Mouse (Mus musculus) right cerebral cortex, adult 2 months (tissue): ENCODE data around the gene Faap100.
"Not testable (repeated sequence)": the region's sequence is repeated elsewhere in the genome, so short reads cannot be mapped to it uniquely, and the experiment has no call there.

Experiments
- DNase-seq, 2 experiments: peaks; one replicate each; pipeline ENCODE4 v3.0.0; 2021 to 2022; ENCODE audit warnings: low spot score in 2 of 2

Gene Faap100

DNA sequence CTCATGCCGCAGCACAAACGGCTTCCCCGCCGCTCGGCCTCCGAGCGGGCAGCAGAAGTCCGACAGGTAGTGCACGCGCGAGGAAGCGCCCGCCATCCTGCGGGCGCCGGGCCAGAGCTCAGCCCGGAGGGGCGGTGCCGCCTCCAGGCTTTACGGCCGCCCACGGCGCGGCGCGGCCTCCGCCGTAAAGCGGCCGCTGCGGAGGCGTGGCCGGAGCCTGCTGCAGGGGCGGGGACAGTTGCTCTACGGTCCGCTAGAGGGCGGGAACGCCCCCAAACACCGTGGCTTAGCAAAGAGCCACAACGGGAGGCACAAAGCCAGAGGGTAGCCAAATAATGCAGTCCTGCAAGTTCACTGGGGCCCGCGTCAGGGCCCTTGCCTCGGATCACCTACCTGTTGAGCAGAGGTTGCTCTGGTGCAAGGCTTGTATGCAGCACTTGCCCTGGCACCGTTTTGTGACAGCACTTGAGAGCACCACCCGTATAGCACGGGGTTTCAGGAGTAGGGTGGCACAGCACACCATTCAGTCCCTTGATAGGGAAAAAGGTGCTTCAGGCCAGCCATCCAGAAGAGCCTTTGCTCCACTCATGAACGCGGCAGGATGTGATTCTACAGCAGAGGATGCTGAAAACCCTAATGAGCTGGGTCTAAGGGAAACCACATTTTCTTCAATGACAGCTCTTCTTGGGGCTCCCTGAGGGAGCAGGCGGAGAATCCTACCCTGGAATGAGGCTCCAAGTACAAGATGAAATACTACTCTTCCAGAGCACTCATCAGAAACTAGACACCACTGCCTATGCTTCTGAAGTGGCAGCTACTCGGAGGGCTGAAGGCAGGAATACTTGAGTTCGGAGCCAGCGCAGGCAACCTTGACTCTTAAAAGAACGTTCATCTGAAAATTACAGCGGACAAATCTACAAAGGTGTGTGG, at the start of gene Faap100:
Gene Faap100 (minus strand): TSS at position 154 of the 930 bp plus-strand sequence.
- DNase-seq: peak; percentile 77 to 84

DNA sequence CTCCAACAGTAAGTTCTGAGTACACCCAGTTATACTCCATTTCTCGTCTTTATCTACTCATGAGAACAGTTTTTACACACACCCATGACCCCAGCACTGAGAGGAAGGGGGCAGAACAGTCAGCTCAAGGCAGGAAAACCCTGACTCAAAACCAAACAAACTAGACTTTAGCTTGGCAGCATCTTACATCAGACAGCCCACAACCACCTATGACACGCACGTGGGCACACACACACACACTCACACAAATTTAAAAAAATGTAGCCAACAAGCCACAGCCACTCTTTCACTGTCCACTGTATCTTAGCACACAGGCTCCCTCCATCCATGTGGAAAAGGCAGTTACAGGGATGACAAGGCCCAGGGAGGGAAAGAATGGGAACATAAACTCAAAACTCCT, 48.2 kb upstream of the Faap100 start:
- no peak for DNase-seq

DNA sequence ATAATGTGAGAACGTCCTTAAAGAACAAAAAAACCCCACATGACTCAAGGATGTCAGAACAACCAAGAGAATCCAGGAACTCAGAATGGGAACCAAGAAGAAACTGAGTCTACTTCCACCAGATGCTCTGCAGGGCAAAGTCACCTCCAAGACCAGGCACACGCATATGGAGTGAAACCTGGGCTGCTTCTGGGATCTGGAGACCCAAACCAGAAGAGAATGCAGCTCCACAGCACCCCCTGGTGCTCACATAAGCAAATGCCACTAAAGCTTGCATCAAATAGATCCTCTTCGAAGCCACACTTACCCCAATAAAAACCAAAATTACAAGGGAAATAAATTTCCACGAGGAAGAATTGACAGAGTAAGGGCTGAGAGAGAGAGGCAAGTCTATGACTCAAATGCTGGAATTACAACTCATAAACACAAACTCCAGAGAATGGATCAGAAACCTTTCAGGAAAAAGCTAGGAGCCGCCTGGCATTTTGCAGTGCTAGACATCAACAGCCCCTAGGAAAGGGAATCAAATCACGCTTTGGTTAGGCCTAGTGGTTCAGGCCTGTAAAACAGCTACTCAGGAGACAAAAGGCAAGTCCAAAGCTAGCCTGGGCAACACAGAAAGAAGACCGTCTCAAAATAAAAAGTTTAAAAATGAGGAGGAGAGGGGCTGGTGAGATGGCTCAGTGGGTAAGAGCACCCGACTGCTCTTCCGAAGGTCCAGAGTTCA, 45.2 kb upstream of the Faap100 start:
- DNase-seq: peak; percentile 68 to 71

DNA sequence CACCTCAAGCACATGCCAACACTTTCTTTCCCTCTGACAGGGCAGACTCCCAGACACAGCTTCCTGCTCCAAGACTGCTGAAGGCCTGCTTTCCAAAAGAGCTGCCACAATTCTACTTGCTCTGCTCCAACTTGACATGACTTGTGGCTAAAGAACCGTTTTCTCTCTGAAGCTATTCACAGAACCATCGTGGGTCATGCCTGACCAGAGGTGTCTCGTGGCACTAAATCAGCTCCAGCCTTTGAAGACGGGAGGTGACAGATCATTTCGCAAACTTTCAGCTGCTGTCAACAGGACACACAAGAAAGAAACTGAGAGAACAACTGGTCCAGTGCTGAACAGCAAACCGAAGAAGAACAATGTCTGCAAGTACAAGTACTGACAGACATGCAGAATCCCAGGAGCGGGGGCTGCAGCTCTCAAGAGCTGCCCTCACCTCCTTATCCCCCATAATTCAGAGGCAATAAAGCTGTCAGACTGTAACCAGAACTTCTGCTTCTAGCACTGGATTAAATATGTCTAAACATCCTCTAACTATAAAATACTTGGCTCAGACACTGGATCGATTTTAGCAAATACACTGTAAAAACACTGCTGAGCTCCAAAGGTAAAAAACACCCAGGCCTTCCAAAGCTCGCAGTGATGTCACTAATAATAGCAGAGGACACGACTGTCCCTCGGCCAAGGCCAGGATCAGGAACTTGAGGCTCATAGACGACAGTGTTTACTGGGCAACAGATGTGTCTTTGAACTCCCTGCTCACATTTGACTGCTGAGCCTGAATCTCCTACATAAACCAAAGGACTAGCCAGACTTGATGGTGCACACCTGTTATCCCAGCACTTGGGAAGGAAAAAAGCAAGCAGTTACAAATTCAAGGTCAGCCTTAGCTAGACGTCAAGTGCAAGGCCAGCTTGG, 44.3 kb upstream of the Faap100 start:
- no peak for DNase-seq

DNA sequence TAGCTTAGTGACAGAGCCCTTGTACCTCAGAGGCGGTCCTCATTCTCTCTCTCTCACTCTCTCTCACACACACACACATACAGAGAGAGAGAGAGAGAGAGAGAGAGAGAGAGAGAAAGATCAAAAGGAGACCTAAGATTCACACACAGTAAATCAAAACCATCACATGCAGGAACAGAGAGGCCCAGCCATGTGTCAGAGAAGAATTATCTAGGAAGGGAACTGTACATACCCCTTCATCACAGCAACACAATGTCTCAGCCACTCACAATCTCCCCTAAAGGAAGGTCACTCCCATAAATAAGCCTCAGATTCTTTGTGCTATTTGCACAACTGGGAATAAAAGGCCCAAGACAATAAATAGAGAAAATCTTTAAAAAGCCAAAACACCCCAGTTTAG, 40.0 kb upstream of the Faap100 start:
- no peak for DNase-seq

DNA sequence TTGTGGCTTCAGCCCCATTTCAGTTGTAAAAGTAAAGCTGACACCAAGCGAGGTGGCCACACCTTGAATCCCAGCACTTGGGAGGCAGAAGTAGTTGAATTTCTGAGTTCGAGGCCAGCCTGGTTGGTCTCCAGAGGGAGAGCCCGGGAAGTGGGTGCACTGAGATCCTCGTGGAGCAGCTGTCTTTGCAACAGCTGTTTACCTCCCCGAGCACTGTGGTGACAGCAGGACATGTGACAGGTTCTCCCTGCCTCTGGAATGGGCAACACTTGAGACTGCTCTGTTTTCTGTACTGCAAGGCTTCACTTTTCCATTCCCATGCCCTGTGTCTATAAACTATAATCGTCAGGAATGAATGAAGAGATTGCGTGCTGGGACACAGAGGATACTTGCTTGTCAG, 39.3 kb upstream of the Faap100 start:
- DNase-seq: no peak

DNA sequence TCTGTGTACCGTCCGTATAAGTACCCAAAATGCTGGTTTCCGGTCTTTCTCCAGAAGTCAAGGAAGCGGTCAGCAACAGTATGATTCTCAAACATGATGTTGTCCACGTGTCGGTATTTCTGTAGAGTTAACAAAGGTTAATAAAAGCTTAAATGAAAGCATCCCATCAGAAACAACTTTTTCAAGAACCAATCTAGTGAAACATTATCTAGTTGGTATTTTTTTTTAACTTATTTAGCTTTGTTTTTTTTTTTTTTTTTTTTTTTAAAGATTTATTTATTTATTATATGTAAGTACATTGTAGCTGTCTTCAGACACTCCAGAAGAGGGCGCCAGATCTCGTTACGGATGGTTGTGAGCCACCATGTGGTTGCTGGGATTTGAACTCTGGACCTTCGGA, 35.1 kb upstream of the Faap100 start:
- DNase-seq: not testable (repeated sequence)

DNA sequence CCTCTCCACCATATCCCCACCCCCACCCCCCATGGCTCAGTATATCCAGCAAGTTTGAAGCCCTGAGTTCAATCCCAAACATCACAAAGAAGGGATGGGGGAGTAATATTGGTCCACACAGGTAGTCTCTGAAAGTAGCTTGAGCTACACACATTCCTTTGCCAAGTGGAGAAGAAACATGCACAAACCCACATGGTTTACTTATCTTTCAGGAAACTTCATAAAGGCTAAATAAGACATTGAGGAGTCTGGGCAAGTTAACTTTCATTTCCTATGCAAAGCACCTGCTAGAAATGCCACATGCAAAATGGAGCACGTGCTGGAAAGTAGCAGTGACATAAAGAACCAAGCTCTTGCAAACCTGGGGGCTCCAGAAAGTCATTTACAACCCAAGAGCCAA, 27.9 kb upstream of the Faap100 start:
- DNase-seq: no peak

DNA sequence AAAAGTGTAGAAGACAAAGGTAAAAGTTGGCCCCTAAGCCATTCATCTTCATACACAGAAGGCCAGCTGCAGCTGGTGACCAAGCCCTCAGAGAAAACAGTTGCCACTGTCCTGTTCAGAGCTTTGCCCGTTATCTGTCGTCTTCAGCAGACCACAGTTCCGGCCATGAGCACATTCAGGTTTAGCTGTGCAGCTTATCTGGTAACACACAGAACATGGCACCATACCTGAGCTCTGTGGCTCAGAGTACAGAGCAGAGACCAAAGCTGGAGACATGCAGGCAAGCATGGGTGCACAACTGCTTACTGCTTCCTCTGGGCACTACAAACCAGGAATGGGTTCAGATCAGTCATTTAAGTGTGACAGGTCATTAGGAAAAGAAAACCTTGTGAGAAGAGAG, 27.3 kb upstream of the Faap100 start:
- DNase-seq: no peak

DNA sequence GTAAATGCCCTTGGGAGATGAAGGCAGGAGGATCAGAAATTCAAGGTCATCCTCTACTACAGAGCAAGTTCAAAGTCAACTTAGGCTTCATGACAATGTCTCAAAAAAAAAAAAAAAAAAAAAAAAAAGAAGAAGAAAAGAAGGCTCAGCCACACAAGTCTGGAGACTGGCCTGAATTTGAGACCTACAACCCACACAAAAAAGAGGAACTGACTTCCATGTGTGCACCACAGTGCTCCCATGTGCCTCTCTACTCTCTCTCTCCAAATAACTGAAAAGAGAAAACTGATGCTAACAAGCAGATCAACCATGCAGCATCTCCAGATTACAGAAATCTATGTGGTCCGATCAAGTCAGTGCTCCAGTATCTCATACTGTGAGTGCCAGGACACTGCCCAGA, 26.2 kb upstream of the Faap100 start:
- no peak for DNase-seq

DNA sequence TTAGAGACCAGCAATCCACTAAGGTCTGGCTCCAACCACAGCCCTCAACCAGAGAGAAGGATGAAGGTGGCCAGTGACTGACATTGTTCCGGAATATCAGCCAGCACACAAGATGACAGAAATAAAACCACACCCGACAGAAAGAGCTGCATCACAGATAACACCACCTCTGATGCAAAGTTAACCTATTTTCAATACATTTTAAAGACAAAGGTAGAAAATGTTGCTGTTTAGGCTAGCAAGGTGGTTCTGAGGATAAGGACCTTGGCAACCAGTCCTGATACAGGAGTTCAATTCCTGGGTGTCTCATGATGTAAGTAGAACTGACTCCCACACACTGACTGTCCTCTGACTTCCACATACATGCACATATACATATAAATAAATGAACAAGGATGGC, 20.8 kb upstream of the Faap100 start:
- no peak for DNase-seq

DNA sequence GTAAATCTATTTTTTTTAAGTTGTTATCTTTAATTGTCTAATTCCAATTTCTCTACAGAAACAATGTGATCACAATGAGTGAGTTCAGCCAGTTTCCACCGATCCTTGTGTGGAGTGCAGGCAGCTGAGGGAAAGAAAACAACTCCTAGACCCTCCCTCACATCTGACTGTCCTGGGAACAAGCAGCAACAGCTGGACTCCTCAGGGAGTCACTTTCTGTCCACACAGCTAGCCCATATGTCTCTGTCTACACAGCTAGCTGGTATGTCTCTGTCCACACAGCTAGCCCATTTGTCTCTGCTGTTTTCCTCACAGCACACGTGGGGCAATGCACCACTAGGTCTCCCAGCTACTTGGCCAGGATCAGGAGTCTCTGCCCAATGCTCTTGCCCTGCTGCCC, 19.0 kb upstream of the Faap100 start:
- no peak for DNase-seq

DNA sequence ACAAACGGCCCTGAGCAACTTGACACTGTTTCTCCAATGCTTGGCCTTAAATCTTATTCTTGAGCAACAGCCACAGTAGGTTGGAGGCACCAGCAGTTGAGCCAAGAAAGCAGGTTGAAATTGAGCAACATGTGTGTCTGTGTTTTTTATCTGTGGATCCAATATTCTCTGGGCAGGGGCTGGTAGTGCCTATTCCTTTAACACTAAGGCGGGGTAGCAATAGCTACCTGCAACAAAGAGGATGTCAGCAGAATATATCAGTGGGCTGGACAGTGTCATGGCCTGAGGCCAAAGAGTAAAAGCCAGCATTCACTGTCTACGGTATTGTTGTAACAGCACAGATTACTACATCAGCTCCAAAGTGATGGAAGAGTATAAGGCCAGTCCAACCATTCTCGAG, 17.1 kb upstream of the Faap100 start:
- DNase-seq: no peak

DNA sequence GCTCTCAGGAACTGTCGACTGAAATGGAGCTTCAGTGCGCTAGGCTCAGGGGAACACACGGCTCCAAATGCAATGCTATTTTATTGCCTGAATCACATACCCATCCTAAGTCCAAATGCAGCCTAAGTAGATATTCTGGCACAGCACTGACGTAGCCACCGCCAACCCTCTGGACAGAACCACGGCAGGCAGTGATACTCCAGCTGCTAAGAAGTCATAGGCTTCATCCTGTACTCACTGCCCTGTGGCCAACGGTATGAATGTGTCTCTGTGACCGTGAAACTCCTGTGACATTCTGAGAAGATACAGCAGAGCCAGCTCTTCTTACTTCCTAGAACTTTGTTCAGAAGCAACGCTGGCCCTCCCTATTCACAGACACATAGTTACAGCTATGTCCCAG, 10.0 kb upstream of the Faap100 start:
- DNase-seq: no peak

DNA sequence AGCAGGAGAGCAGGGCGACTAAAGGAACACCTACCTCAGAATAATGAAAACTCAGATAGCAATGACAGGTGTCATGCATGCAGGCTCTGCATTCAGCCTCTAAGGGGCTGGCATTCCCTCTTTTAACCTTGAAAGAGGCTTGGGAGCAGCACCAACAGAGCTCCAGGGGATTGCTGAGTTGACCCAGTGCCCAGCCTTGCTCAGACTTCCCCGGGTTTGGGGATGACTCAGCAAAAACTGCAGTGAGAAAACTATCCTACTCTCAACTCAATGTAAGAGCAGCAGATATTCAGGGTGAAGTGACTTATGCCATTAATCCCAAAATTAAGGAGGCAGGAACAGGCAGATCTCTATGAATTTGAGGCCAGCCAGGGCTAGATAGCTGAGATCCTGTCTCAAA, 8.6 kb upstream of the Faap100 start:
- no peak for DNase-seq

DNA sequence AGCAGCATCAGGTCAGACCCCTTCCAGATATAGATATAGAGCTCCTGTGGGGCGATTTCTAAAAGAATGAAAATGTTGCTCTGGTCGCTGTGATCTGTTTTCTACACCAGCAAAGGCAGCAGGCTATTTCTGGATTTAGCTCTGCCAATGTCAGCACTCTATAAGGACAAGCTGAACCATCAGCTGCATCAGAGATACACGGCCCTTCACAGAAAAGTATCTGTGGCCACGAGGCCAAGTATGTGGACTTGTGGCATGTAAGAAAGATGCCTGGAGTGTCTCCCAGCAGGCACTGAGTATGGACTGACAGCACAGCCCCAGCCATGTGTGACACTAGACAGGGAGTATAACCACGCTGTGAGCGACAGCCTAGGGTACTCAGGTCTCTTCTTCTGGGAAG, 8.1 kb upstream of the Faap100 start:
- DNase-seq: no peak

DNA sequence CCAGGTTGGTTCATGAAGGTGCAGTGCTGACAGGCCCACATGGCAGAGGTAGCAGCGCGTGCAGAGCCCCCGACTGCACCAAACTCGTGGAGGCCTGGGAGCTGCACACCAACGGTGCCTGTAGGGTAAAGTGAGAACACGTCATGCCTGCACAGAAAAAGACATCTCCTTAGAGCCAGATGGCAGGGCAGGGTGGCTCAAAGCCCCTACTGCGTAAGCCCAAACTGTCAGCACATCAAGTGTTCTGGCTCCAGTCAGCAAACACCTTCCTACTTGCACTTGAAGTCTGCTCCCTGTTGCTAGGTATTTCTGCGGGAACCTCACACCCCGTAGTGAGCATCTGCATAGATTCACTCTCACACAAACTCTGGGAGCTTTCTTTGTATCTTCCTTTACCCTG, 3.9 kb upstream of the Faap100 start:
- peak; percentile 39 to 54 for DNase-seq

DNA sequence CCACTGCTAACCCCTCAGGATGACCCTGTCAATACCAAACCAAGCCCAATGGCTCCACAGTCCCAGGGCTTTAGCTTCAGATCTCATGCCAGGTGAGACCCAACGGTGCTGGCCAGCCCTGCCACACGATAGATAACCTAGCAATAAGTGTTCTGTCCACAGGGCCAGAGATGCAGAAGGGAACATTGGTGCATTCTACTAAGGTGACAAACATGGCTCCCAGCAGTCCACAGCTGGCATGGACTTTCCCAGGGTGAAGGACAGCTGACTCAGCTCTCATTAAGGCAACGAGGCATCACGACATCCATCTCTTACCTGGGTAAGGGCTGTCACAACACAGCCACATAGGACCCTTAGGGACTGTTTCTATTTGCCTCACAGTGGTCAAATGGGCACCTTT, 2.6 kb upstream of the Faap100 start:
- DNase-seq: no peak

DNA sequence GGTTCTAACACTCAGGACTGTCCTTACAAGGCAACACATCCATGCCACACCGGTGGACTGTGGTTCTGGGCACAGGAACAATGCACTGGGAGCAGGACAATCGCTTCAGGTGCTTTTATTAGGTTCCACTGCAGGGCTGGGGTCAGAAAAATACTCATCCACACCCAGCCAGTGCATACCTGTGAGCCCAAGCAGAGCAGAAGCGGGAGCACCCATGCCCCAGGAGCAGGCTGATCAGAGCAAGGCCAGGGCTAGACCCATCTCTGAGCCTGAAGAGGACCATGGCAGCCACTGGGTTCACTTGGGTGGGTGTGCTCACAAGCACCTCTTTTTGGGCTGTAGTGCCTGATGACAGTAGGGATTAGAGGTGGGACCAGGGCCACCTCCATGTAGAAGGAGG, 1.7 kb upstream of the Faap100 start:
- DNase-seq: no peak

DNA sequence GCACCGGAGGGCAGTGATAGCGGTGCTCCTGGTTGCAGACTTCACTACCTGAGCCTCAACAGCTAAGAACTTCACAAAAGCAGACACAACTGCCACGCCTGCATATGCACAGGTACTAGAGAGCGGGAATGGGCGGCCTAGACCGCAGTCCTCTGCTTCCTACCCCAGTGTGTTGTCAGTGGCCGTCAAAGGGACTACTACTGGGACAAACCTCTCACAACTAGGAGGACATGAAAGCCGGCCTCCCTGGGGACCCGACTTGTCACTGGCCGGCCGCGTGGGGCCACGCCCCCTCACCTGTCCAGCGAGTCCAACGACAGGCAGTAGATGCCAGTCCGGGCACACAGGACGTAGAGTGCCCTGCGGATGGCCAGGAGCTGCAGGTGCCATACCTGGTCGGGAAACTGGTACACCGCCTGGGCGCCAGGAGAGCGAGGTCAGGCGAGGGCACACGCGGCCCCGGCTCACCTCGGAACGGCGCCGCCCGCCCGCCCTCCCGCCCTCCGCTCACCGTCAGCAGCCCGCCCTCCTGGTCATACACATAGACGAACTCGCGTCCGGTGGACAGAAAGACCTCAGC, 443 bp downstream of the Faap100 start:
- DNase-seq: no peak

DNA sequence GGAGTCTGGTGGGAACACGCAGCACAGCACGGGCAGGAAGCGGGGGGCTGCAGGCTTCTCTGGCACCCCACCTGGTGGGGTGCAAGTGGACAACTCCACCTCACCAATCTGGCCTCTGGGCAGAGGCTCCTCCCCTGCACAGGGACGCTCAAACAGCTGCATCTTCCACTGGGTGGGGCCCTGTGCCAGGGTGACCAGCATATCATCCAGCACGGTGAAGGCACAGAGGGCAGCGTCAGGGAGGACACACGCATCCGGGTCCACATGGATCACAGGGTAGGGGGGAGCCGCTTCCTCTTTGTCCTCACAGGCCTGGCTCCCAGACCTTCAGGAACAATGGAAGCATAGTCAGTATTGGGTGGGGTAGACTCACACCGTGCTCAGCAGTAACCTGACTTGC, 1.2 kb downstream of the Faap100 start:
- no peak for DNase-seq
